Mouse (Mus musculus) brown adipose tissue, adult 24 weeks (tissue): ENCODE measurements around the gene Arhgef15. TPM values are rescaled to one million over a fixed set of nuclear protein-coding genes. Genes with fewer than 3 reads are reported as not detected.
"Not testable (repeated sequence)": the region's sequence is repeated elsewhere in the genome, so short reads cannot be mapped to it uniquely, and the experiment has no call there.

Source experiments
- H3K27ac ChIP-seq: fragments of 200-500 bp; replicated peaks from 2 replicates; pipeline ENCODE4 v1.5.1; 2012; ENCODE audit warnings: low read depth, mild to moderate bottlenecking, low read length
- H3K4me1 ChIP-seq: fragments of 200-500 bp; 2 replicates; pipeline ENCODE4 v1.6.1; 2012; ENCODE audit warnings: low read length, mixed read lengths; ENCODE audit not compliant: control insufficient read depth, insufficient read depth, insufficient read length
- H3K4me3 ChIP-seq: fragments of 200-500 bp; 2 replicates; pipeline ENCODE4 v1.5.1; 2012; ENCODE audit warnings: low read depth, mild to moderate bottlenecking, low read length, moderate library complexity; ENCODE audit not compliant: insufficient read depth
- polyA plus RNA-seq: library from polyadenylated mRNA; stranded (reverse); fragments of >200 nt; gene quantifications from 2 replicates; pipeline ENCODE4 v1.2.4, GENCODE M21; 2012; ENCODE audit not compliant: missing spikeins, insufficient read depth, insufficient read length

Arhgef15 gene
- polyA plus RNA-seq, 1 experiment: 7.1 TPM

GRCm38 (mm10) chr11:68973250-68974058, 16.2 kb upstream of the Arhgef15 start:
- H3K4me3 ChIP-seq: peak overlapping the region; percentile 60
- H3K4me1 ChIP-seq: peaks cover 11% of the 10 kb centered on the region
- H3K27ac ChIP-seq: peak overlapping the region; percentile 45; the same call in 1 of the 2 replicates

DNA sequence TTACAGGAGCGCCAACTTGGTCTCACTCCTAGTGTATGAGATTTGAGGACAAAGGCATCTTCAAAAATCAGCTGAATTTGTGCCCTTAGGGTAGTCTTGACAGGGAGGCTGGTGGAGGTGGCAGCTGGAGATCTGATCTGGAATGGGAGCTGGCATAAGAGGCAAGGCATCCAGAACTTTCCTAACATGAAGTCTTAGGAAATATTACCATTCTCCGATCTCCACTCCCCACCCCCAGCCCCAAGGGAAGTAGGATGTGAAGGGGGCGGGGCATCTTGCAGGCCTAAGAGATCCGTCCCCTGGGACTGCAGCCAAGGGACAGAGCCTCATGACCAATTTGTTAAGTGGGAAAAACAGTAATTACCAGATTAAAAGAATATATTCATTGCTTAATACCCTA, 13.0 kb upstream of the Arhgef15 start:
- Histone ChIP-seq H3K4me3 (peak overlapping the region; percentile 36), H3K4me1 (peaks cover 17% of the 10 kb centered on the region), H3K27ac (peak overlapping the region; percentile 89)

DNA sequence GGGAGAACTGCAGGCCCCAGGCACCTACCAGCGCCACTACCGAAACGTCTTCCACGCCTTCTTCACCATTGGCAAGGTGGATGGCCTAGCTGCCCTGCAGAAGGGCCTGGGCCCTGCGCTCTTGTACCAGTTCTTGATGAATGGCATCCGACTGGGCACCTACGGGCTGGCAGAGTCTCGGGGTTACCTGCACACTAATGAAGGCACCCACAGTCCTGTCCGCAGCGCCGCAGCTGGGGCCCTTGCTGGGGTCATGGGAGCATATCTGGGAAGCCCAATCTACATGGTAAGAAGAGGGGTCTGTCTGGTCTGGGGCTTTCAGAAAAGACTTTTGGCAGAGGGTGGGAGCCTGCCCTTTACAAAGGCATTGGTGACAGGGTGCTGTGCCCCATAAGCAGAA, 11.5 kb upstream of the Arhgef15 start:
- H3K27ac ChIP-seq: peak overlapping the region; percentile 89
- H3K4me1 ChIP-seq: peaks cover 17% of the 10 kb centered on the region
- peak overlapping the region; percentile 87 for H3K4me3 ChIP-seq

DNA sequence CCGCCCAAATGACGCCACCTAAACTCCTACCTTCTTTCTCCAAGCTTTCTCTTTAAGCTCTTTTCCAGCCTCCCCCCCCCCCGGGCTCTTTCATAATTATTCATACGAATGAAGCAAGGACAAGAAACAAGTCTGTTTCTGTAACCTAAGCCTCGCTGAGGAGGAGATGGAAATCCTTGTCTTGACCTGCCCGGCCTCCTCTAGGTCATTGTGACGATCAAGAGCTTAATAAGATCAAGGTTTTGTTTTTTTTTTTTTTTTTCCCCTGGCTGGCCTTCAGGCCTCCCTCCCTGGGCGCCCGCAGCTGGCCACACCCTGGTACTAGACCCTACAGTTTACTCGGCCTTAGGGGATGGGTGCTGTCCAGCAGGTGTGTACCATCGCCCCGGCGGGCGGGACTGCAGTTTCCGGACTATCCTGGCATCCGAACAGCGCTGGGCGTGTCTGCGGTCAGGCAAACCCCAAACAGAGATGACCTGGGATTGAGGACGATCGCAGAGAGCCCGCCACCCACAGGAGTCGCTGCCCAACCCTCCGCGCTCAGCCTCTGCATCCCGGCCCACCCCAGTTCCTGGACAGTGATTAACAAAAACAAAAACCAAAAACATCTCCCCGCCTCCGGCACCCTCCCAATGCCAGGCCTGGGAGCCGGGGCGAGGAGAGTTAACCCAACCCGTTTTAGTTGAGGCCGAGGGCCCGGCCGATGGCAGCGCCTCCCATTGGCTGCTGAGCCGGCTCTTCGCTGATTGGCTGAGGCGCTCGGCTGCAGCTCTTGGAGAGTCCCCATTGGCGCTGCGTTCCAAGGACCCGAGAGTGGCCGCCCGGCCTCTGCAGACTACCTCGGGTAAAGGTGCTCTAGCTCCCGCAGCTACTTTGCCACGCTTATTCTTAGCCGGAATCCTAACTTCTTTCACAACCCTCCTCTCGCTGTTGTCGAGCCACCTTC, 10.3 kb upstream of the Arhgef15 start, which contains the start of gene Slc25a35:
Gene Slc25a35, plus strand, starts transcription at position 795 of the 946 bp plus-strand sequence.
- peaks cover 14% of the 10 kb centered on the region for H3K4me1 ChIP-seq
- peak within 1 kb of the TSS; percentile 87 for H3K4me3 ChIP-seq
- H3K27ac ChIP-seq: peak within 1 kb of the TSS; percentile 89

- H3K27ac ChIP-seq: 0 out of 2 replicates have a peak overlapping the region, but pooled peaks have one; percentile 27
- no peak overlapping the region for H3K4me3 ChIP-seq
Measured at GRCm38 (mm10) chr11:68966554-68966953, 9.3 kb upstream of the Arhgef15 start.

DNA sequence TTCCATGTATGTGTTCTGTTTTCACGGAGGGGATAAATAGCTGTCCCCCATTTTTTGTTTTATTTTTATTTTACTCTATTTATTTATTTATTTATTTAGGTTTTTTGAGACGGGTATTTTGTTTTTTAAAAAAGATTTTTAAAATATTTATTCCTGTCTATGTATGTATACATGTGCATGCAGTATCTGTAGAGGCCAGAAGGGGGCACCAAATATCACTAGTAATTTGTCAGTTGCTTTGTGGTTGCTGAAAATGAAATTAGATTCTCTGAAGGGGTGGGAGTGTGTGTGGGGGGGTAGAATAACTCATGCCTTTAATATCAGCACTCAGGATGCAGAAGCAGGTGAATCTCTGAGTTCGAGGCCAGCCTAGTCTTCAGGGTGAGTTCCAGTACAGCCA, 8.6 kb upstream of the Arhgef15 start:
- H3K4me3 ChIP-seq: no peak overlapping the region
- no peak overlapping the region for H3K27ac ChIP-seq
- H3K4me1 ChIP-seq: peaks cover 12% of the 10 kb centered on the region

More at GRCm38 (mm10) chr11:68966554-68966953, 9.3 kb upstream of the Arhgef15 start:
- peaks cover 14% of the 10 kb centered on the region for H3K4me1 ChIP-seq

- Histone ChIP-seq H3K27ac (no peak overlapping the region), H3K4me3 (no peak overlapping the region), H3K4me1 (peaks cover 10% of the 10 kb centered on the region; the same call in 1 of the 2 replicates)
Measured at GRCm38 (mm10) chr11:68965050-68965449, 7.8 kb upstream of the Arhgef15 start.

DNA sequence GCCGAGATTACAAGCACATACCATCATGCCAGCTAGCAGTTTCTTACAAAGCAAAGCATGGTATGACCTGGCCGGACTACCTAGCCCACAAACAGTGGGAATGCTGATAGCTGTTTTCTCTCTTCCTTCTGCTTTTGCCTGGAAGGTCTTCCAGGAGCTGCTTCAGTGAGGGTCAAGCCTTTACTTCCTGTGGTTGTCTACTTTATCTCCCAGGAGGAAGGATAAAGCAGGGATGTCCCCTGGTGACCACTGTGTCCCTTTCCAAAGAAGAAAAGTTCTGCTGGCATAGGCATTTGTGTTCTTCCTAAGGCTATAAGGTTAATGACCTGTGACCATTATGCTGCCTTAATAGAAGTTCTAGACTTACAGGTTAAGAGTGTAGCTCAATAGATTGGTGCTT, 6.1 kb upstream of the Arhgef15 start:
- Histone ChIP-seq H3K4me1 (peaks cover 5% of the 10 kb centered on the region; the same call in 1 of the 2 replicates), H3K4me3 (no peak overlapping the region), H3K27ac (no peak overlapping the region)

DNA sequence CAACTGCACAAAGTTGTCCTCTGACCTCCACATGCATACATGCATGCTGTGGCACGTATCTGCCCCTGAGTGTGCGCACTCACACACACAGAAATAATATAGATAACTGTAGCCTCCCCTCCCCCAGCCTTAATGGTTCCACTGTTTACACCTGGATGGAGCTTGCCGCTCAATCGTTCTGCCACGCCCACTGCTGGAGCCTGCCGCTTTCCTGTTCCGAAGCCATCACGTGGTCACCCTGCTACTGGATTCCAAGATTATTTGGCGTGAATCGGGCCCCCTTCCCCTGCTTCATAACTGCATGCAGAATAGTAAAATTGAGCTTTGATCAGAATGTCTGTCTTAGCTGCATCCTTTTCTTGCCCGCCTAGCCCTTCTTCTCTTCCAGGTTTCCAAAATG, 4.9 kb upstream of the Arhgef15 start:
- H3K27ac ChIP-seq, H3K4me3 ChIP-seq, H3K4me1 ChIP-seq: not testable (repeated sequence)

DNA sequence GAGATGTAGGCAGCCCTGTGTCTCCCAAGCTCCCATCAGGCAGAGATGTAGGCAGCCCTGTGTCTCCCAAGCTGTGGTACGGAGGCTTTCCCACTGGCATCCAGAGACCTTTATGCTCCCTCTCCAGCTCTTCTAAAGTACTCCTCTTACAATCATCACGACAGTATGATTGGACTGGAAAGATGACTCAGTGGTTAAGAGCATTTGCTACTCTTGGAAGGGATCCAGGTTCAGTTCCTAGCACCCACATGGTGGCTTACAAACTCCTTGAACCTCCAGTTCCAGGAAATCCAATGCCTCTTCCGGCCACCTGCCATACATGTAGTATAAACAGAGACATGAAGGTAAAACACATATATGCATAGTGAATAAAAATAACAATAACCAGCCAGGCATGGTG, 4.3 kb upstream of the Arhgef15 start:
- Histone ChIP-seq H3K4me3 (no peak overlapping the region), H3K27ac (no peak overlapping the region), H3K4me1 (peaks cover 1% of the 10 kb centered on the region; the same call in 1 of the 2 replicates)

GRCm38 (mm10) chr11:68957971-68958370, 691 bp upstream of the Arhgef15 start:
- H3K4me3 ChIP-seq: peak overlapping the region; percentile 92
- peaks cover 3% of the 10 kb centered on the region; the same call in 1 of the 2 replicates for H3K4me1 ChIP-seq
- peak overlapping the region; percentile 98 for H3K27ac ChIP-seq

DNA sequence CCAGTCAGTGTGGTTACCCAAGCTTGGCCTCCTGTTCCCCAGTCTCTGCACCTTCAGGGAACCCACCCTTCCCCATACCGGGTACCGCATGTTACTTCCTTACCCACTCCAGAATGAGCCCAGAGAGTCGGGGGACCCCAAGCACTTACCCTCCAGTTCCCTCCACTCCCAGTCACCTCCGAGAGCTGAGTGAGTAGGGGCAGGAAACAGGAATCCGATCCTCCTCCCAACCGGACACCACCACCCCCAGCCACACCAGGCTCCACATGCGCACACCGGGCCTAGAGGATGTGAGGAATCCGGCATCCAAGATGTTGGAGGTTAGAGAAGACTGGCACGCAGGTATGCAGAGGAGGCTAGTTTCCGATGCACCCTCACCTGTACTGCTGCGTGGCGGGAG, 583 bp downstream of the Arhgef15 start:
- Histone ChIP-seq H3K4me3 (peak overlapping the region; percentile 92), H3K27ac (peak overlapping the region; percentile 98), H3K4me1 (peaks cover 3% of the 10 kb centered on the region; the same call in 1 of the 2 replicates)

DNA sequence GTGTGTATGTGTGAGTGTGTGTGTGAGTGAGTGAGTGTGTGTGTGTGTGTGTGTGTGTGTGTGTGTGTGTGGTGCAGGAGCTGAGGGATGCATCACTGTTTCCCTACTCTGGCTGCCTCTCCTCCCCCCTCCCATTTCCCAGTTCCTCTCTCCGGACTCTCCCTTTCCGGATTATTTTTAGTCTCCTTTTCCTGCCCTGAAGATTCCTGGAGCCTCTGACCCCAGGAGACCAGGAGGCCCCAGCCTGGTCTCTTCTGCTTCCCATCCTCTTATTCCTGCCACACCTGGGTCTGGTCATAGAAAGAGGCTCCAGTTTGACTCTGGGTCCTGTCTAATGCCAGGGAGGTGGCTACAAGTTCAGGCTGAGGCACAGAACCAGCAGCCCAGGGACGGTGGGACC, 1.2 kb downstream of the Arhgef15 start:
- Histone ChIP-seq H3K4me1 (peaks cover 3% of the 10 kb centered on the region; the same call in 1 of the 2 replicates), H3K4me3 (peak overlapping the region; percentile 92), H3K27ac (peak overlapping the region; percentile 98)

DNA sequence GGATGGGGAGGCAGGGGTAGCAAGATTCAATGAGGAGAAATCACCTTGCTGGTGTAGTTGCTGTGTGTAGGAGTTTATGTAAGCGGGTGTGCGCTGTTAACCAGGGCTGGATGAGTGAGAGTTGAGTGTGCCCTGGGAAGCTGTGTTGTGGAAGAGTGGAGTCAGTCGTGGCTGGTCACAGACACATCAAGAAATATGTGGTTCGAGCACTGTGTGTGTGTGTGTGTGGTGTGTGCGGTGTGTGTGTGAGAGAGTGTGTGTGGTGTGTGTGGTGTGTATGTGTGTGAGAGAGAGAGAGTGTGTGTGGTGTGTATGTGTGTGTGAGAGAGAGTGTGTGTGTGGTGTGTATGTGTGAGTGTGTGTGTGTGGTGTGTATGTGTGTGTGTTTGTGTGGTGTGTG, 1.8 kb downstream of the Arhgef15 start:
- Histone ChIP-seq H3K4me3 (peak overlapping the region; percentile 92), H3K27ac (peak overlapping the region; percentile 86), H3K4me1 (peaks cover 3% of the 10 kb centered on the region; the same call in 1 of the 2 replicates)

DNA sequence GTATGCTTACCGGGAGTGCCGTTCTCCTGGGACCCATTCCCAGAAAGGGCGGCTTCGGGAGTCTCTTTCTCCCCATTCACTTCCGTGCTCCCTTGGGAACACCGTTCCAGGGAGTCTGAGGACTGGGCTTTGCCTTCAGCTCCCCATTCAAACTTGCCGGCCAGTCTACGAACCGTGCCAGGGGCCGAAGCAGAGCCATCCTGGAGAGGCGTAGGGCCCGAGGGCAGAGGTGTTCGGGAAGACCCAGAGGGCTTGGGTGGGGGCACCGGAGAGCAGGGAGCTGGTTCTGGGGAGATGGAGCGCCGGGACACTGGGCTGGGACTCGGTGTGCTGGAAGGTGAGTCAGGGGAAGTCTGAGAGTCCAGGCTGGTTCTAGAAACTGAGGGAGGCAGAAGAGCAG, 2.9 kb downstream of the Arhgef15 start:
- Histone ChIP-seq H3K4me3 (peak overlapping the region; percentile 55), H3K27ac (peak overlapping the region; percentile 2; the same call in 1 of the 2 replicates)

More for the DNA sequence above, 2.9 kb downstream of the Arhgef15 start:
- H3K4me1 ChIP-seq: peaks cover 3% of the 10 kb centered on the region; the same call in 1 of the 2 replicates
